Mouse (Mus musculus): Measurements from ENCODE around the gene Nedd4. TPM values are rescaled to one million over a fixed set of nuclear protein-coding genes. Genes with fewer than 3 reads are reported as not detected.
"Not testable (repeated sequence)": the region's sequence is repeated elsewhere in the genome, so short reads cannot be mapped to it uniquely, and the experiment has no call there.

Gene Nedd4
- polyA plus RNA-seq, 1 experiment from 2014 or later = 555 TPM

GRCm38 (mm10) chr9:72635134-72635533 is 27.0 kb upstream of the Nedd4 start:
- no peaks in the 10 kb centered on the region for H3K36me3 ChIP-seq (ENCODE audit: control insufficient read depth, insufficient read depth, low read length)
- H3K9me3 ChIP-seq (replicated peaks; ENCODE audit: control insufficient read depth, low read length) = no peaks in the 10 kb centered on the region
- H3K4me3 ChIP-seq (ENCODE audit: low read depth, low read length) = no peak overlapping the region
- no peaks in the 10 kb centered on the region for H3K27me3 ChIP-seq (ENCODE audit: control insufficient read depth, insufficient read depth, low read length)
- H3K4me2 ChIP-seq = no peak overlapping the region
- ATAC-seq (replicated peaks; ENCODE audit: insufficient number of reproducible peaks, low FRiP score, low TSS enrichment) = no peak
- H3K9ac ChIP-seq (ENCODE audit: low read depth, low read length) = no peak overlapping the region
- H3K27ac ChIP-seq (ENCODE audit: low read depth, low read length) = no peak overlapping the region
- peaks cover 10% of the 10 kb centered on the region for H3K4me1 ChIP-seq (ENCODE audit: control insufficient read depth, insufficient read depth, low read length)

- H3K4me2 ChIP-seq = no peak overlapping the region
- no peak overlapping the region for H3K27ac ChIP-seq (ENCODE audit: low read depth, low read length)
- H3K4me1 ChIP-seq (ENCODE audit: control insufficient read depth, insufficient read depth, low read length) = peaks cover 23% of the 10 kb centered on the region
- no peak overlapping the region for H3K4me3 ChIP-seq (ENCODE audit: low read depth, low read length)
- no peak for ATAC-seq (replicated peaks; ENCODE audit: insufficient number of reproducible peaks, low FRiP score, low TSS enrichment)
- no peaks in the 10 kb centered on the region for H3K36me3 ChIP-seq (ENCODE audit: control insufficient read depth, insufficient read depth, low read length)
- 88% methylated on average over 7 of the region's 7 CpGs for WGBS (ENCODE audit: insufficient replicate concordance)
- H3K9me3 ChIP-seq (replicated peaks; ENCODE audit: control insufficient read depth, low read length) = no peaks in the 10 kb centered on the region
- H3K27me3 ChIP-seq (ENCODE audit: control insufficient read depth, insufficient read depth, low read length) = no peaks in the 10 kb centered on the region
- H3K9ac ChIP-seq (ENCODE audit: low read depth, low read length) = no peak overlapping the region
Measured at GRCm38 (mm10) chr9:72636547-72636946, 25.6 kb upstream of the Nedd4 start.

- H3K36me3 ChIP-seq (ENCODE audit: control insufficient read depth, insufficient read depth, low read length) = no peaks in the 10 kb centered on the region
- peaks cover 22% of the 10 kb centered on the region for H3K4me1 ChIP-seq (ENCODE audit: control insufficient read depth, insufficient read depth, low read length)
Measured at GRCm38 (mm10) chr9:72637243-72637642, 24.9 kb upstream of the Nedd4 start.

GRCm38 (mm10) chr9:72638951-72639842 is 22.9 kb upstream of the Nedd4 start:
- peak overlapping the region; percentile 79 for H3K4me2 ChIP-seq
- no peaks in the 10 kb centered on the region for H3K36me3 ChIP-seq (ENCODE audit: control insufficient read depth, insufficient read depth, low read length)
- H3K27ac ChIP-seq (ENCODE audit: low read depth, low read length) = peak overlapping the region; percentile 99
- H3K4me1 ChIP-seq (ENCODE audit: control insufficient read depth, insufficient read depth, low read length) = peaks cover 20% of the 10 kb centered on the region
- peak; percentile 74 for ATAC-seq (replicated peaks; ENCODE audit: insufficient number of reproducible peaks, low FRiP score, low TSS enrichment)
- WGBS (ENCODE audit: insufficient replicate concordance) = 41% methylated on average over 9 of the region's 9 CpGs
- H3K27me3 ChIP-seq (ENCODE audit: control insufficient read depth, insufficient read depth, low read length) = no peaks in the 10 kb centered on the region
- H3K9ac ChIP-seq (ENCODE audit: low read depth, low read length) = peak overlapping the region; percentile 83
- peak overlapping the region; percentile 39 for H3K4me3 ChIP-seq (ENCODE audit: low read depth, low read length)
- H3K9me3 ChIP-seq (replicated peaks; ENCODE audit: control insufficient read depth, low read length) = no peaks in the 10 kb centered on the region

More at GRCm38 (mm10) chr9:72637243-72637642, 24.9 kb upstream of the Nedd4 start:
- H3K4me3 ChIP-seq (ENCODE audit: low read depth, low read length) = no peak overlapping the region
- no peaks in the 10 kb centered on the region for H3K27me3 ChIP-seq (ENCODE audit: control insufficient read depth, insufficient read depth, low read length)
- ATAC-seq (replicated peaks; ENCODE audit: insufficient number of reproducible peaks, low FRiP score, low TSS enrichment) = no peak
- 82% methylated on average over 8 of the region's 8 CpGs for WGBS (ENCODE audit: insufficient replicate concordance)
- H3K9ac ChIP-seq (ENCODE audit: low read depth, low read length) = no peak overlapping the region
- H3K4me2 ChIP-seq = no peak overlapping the region
- no peaks in the 10 kb centered on the region for H3K9me3 ChIP-seq (replicated peaks; ENCODE audit: control insufficient read depth, low read length)
- no peak overlapping the region for H3K27ac ChIP-seq (ENCODE audit: low read depth, low read length)

- Histone ChIP-seq H3K9me3 (replicated peaks; ENCODE audit: control insufficient read depth, low read length) (no peaks in the 10 kb centered on the region), H3K4me2 (peak overlapping the region; percentile 79), H3K27me3 (ENCODE audit: control insufficient read depth, insufficient read depth, low read length) (no peaks in the 10 kb centered on the region), H3K4me3 (ENCODE audit: low read depth, low read length) (peak overlapping the region; percentile 39), H3K9ac (ENCODE audit: low read depth, low read length) (peak overlapping the region; percentile 83), H3K4me1 (ENCODE audit: control insufficient read depth, insufficient read depth, low read length) (peaks cover 20% of the 10 kb centered on the region), H3K27ac (ENCODE audit: low read depth, low read length) (peak overlapping the region; percentile 99), H3K36me3 (ENCODE audit: control insufficient read depth, insufficient read depth, low read length) (no peaks in the 10 kb centered on the region)
- peak; percentile 95 for ATAC-seq (replicated peaks; ENCODE audit: insufficient number of reproducible peaks, low FRiP score, low TSS enrichment)
- WGBS (ENCODE audit: insufficient replicate concordance) = under 1% methylated on average over 27 of the region's 27 CpGs
Measured at GRCm38 (mm10) chr9:72639843-72640621, 22.1 kb upstream of the Nedd4 start.

- 14% methylated on average over 7 of the region's 7 CpGs for WGBS (ENCODE audit: insufficient replicate concordance)
Measured at GRCm38 (mm10) chr9:72640642-72641041, 21.5 kb upstream of the Nedd4 start.

GRCm38 (mm10) chr9:72641093-72641680 is 21.0 kb upstream of the Nedd4 start:
- WGBS (ENCODE audit: insufficient replicate concordance) = 60% methylated on average over 6 of the region's 6 CpGs

More at GRCm38 (mm10) chr9:72640642-72641041, 21.5 kb upstream of the Nedd4 start:
- no peak overlapping the region for H3K4me3 ChIP-seq (ENCODE audit: low read depth, low read length)
- H3K36me3 ChIP-seq (ENCODE audit: control insufficient read depth, insufficient read depth, low read length) = no peaks in the 10 kb centered on the region
- H3K4me1 ChIP-seq (ENCODE audit: control insufficient read depth, insufficient read depth, low read length) = peaks cover 20% of the 10 kb centered on the region
- peak overlapping the region; percentile 79 for H3K4me2 ChIP-seq
- no peaks in the 10 kb centered on the region for H3K27me3 ChIP-seq (ENCODE audit: control insufficient read depth, insufficient read depth, low read length)
- peak overlapping the region; percentile 99 for H3K27ac ChIP-seq (ENCODE audit: low read depth, low read length)
- peak overlapping the region; percentile 83 for H3K9ac ChIP-seq (ENCODE audit: low read depth, low read length)
- ATAC-seq (replicated peaks; ENCODE audit: insufficient number of reproducible peaks, low FRiP score, low TSS enrichment) = no peak
- no peaks in the 10 kb centered on the region for H3K9me3 ChIP-seq (replicated peaks; ENCODE audit: control insufficient read depth, low read length)

GRCm38 (mm10) chr9:72642756-72643447 is 19.2 kb upstream of the Nedd4 start:
- H3K4me3 ChIP-seq (ENCODE audit: low read depth, low read length); H3K27ac ChIP-seq (ENCODE audit: low read depth, low read length); H3K4me2 ChIP-seq; H3K36me3 ChIP-seq (ENCODE audit: control insufficient read depth, insufficient read depth, low read length); ATAC-seq (replicated peaks; ENCODE audit: insufficient number of reproducible peaks, low FRiP score, low TSS enrichment); H3K27me3 ChIP-seq (ENCODE audit: control insufficient read depth, insufficient read depth, low read length); H3K9ac ChIP-seq (ENCODE audit: low read depth, low read length); H3K9me3 ChIP-seq (replicated peaks; ENCODE audit: control insufficient read depth, low read length): not testable (repeated sequence)
- peaks cover 20% of the 10 kb centered on the region for H3K4me1 ChIP-seq (ENCODE audit: control insufficient read depth, insufficient read depth, low read length)
- 90% methylated on average over 4 of the region's 4 CpGs for WGBS (ENCODE audit: insufficient replicate concordance)

More at GRCm38 (mm10) chr9:72641093-72641680, 21.0 kb upstream of the Nedd4 start:
- H3K4me2 ChIP-seq = peak overlapping the region; percentile 79
- no peak for ATAC-seq (replicated peaks; ENCODE audit: insufficient number of reproducible peaks, low FRiP score, low TSS enrichment)
- no peaks in the 10 kb centered on the region for H3K9me3 ChIP-seq (replicated peaks; ENCODE audit: control insufficient read depth, low read length)
- H3K4me1 ChIP-seq (ENCODE audit: control insufficient read depth, insufficient read depth, low read length) = peaks cover 20% of the 10 kb centered on the region
- no peaks in the 10 kb centered on the region for H3K36me3 ChIP-seq (ENCODE audit: control insufficient read depth, insufficient read depth, low read length)
- peak overlapping the region; percentile 99 for H3K27ac ChIP-seq (ENCODE audit: low read depth, low read length)
- peak overlapping the region; percentile 83; the same call in 1 of the 2 replicates for H3K9ac ChIP-seq (ENCODE audit: low read depth, low read length)
- H3K4me3 ChIP-seq (ENCODE audit: low read depth, low read length) = no peak overlapping the region
- no peaks in the 10 kb centered on the region for H3K27me3 ChIP-seq (ENCODE audit: control insufficient read depth, insufficient read depth, low read length)

Measured in heart, embryonic 11.5 days (tissue).